Mouse (Mus musculus) forebrain, embryonic 14.5 days (tissue): Measurements from ENCODE around the gene Trpm3. TPM values are rescaled to one million over a fixed set of nuclear protein-coding genes. Genes with fewer than 3 reads are reported as not detected.

Source experiments
- ATAC-seq: fragments of 200-750 bp; cut with Nextera tagmentation; 2 replicates; pipeline ENCODE4 v1.8.0; 2017; ENCODE audit warnings: mild to moderate bottlenecking, moderate library complexity
- DNase-seq: peaks from one replicate; pipeline ENCODE4 v3.0.0-alpha.2; 2015; ENCODE audit warnings: low spot score
- H3K27ac ChIP-seq: fragments of 300-500 bp; sonication (generic); 2 replicates; pipeline ENCODE4 v1.5.1; 2014; ENCODE audit warnings: low read depth, mild to moderate bottlenecking, control low read depth, low read length, moderate library complexity
- H3K27me3 ChIP-seq: fragments of 300-500 bp; sonication (generic); replicated peaks from 2 replicates; pipeline ENCODE4 v1.6.1; 2014; ENCODE audit warnings: low read length, control low read depth, mixed read lengths; ENCODE audit not compliant: control insufficient read depth, insufficient read depth
- H3K36me3 ChIP-seq: fragments of 300-500 bp; sonication (generic); 2 replicates; pipeline ENCODE4 v1.6.1; 2014; ENCODE audit warnings: low read length, control low read depth; ENCODE audit not compliant: control insufficient read depth, insufficient read depth
- H3K4me1 ChIP-seq: fragments of 300-500 bp; sonication (generic); 2 replicates; pipeline ENCODE4 v1.6.1; 2014; ENCODE audit warnings: antibody characterized with exemption, low read length, control low read depth; ENCODE audit not compliant: control insufficient read depth, insufficient read depth
- H3K4me2 ChIP-seq: fragments of 300-500 bp; sonication (generic); 2 replicates; pipeline ENCODE4 v1.6.1; 2014; ENCODE audit warnings: mild to moderate bottlenecking, control low read depth, low read length
- H3K4me3 ChIP-seq: fragments of 300-500 bp; sonication (generic); 2 replicates; pipeline ENCODE4 v1.5.1; 2014; ENCODE audit warnings: low read depth, low read length, control low read depth
- H3K9ac ChIP-seq: fragments of 300-500 bp; sonication (generic); 2 replicates; pipeline ENCODE4 v1.6.1; 2014; ENCODE audit warnings: mild to moderate bottlenecking, low read length, control low read depth, moderate library complexity
- H3K9me3 ChIP-seq: fragments of 300-500 bp; sonication (generic); replicated peaks from 2 replicates; pipeline ENCODE4 v1.6.1; 2016; ENCODE audit warnings: low read length, control low read depth, mixed read lengths; ENCODE audit not compliant: control insufficient read depth
- WGBS: fragments of 180-500 bp; shearing (Covaris S2); extraction: QIAGEN DNeasy Blood & Tissue Kit; methylation state at CpG from one replicate; pipeline ENCODE4 v1.1.7; 2014; 5-methylcytosine and 5-hydroxymethylcytosine counted together
- polyA plus RNA-seq: library from polyadenylated mRNA; unstranded; fragments of >200 nt; fragmentation: Nextera tagmentation; extraction: Ambion mirVana; gene quantifications from 2 replicates; pipeline ENCODE4 v1.2.1, GENCODE M21; 2014

The Trpm3 gene
- polyA plus RNA-seq, 1 experiment from 2014 or later = 10.7 TPM

- WGBS = 82% methylated on average over 4 of the region's 4 CpGs
- Histone ChIP-seq H3K27me3 (no peaks in the 10 kb centered on the region), H3K27ac (no peak overlapping the region), H3K4me3 (no peak overlapping the region), H3K4me1 (no peaks in the 10 kb centered on the region), H3K36me3 (no peaks in the 10 kb centered on the region), H3K9me3 (no peaks in the 10 kb centered on the region), H3K9ac (no peak overlapping the region), H3K4me2 (no peak overlapping the region)
- no peak for ATAC-seq
- no peak for DNase-seq
Observed at GRCm38 (mm10) chr19:23034933-23035332, 896.1 kb downstream of the Trpm3 start.

GRCm38 (mm10) chr19:23035786-23036185 lies 896.9 kb downstream of the Trpm3 start:
- H3K9ac ChIP-seq = no peak overlapping the region
- no peak overlapping the region for H3K4me2 ChIP-seq
- ATAC-seq (no peak), DNase-seq (no peak)
- H3K27ac ChIP-seq = no peak overlapping the region
- H3K9me3 ChIP-seq = no peaks in the 10 kb centered on the region
- no peaks in the 10 kb centered on the region for H3K4me1 ChIP-seq
- H3K36me3 ChIP-seq = no peaks in the 10 kb centered on the region
- WGBS = 82% methylated on average over 3 of the region's 3 CpGs
- no peaks in the 10 kb centered on the region for H3K27me3 ChIP-seq
- H3K4me3 ChIP-seq = no peak overlapping the region

GRCm38 (mm10) chr19:23036782-23037477 lies 898.1 kb downstream of the Trpm3 start:
- Histone ChIP-seq H3K36me3 (no peaks in the 10 kb centered on the region), H3K4me3 (no peak overlapping the region), H3K4me2 (no peak overlapping the region), H3K27ac (no peak overlapping the region), H3K9me3 (no peaks in the 10 kb centered on the region), H3K4me1 (no peaks in the 10 kb centered on the region), H3K27me3 (no peaks in the 10 kb centered on the region), H3K9ac (no peak overlapping the region)
- DNase-seq (no peak), ATAC-seq (no peak)
- 60% methylated on average over 11 of the region's 11 CpGs for WGBS

DNA sequence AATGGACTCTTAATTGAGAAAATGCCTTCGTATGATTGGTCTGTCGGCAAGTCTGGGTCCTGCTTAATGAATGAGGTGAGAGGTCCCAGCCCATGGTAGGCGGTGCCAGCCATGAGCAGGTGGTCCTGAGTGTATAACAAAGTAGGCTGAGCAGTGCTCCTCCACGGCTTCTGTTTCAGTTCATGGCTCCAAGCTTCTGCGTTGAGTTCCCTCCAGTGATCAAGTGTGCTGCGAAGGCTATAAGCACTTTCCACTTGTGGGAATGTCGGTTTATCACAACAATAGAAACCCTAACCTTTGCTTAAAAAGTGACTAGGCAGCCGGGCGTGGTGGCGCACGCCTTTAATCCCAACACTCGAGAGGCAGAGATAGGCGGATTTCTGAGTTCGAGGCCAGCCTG lies 898.7 kb downstream of the Trpm3 start:
- 85% methylated on average over 14 of the region's 14 CpGs for WGBS
- ATAC-seq = no peak
- no peaks in the 10 kb centered on the region for H3K9me3 ChIP-seq

GRCm38 (mm10) chr19:23038321-23038720 lies 899.5 kb downstream of the Trpm3 start:
- Histone ChIP-seq H3K36me3 (no peaks in the 10 kb centered on the region), H3K4me1 (no peaks in the 10 kb centered on the region), H3K9me3 (no peaks in the 10 kb centered on the region), H3K4me2 (no peak overlapping the region), H3K27me3 (no peaks in the 10 kb centered on the region), H3K9ac (no peak overlapping the region), H3K27ac (no peak overlapping the region), H3K4me3 (no peak overlapping the region)
- WGBS = 95% methylated on average over 2 of the region's 2 CpGs
- DNase-seq (no peak), ATAC-seq (no peak)

More for the DNA sequence above, 898.7 kb downstream of the Trpm3 start:
- Histone ChIP-seq H3K27ac (no peak overlapping the region), H3K4me1 (no peaks in the 10 kb centered on the region), H3K27me3 (no peaks in the 10 kb centered on the region), H3K36me3 (no peaks in the 10 kb centered on the region), H3K4me3 (no peak overlapping the region), H3K4me2 (no peak overlapping the region), H3K9ac (no peak overlapping the region)
- no peak for DNase-seq

DNA sequence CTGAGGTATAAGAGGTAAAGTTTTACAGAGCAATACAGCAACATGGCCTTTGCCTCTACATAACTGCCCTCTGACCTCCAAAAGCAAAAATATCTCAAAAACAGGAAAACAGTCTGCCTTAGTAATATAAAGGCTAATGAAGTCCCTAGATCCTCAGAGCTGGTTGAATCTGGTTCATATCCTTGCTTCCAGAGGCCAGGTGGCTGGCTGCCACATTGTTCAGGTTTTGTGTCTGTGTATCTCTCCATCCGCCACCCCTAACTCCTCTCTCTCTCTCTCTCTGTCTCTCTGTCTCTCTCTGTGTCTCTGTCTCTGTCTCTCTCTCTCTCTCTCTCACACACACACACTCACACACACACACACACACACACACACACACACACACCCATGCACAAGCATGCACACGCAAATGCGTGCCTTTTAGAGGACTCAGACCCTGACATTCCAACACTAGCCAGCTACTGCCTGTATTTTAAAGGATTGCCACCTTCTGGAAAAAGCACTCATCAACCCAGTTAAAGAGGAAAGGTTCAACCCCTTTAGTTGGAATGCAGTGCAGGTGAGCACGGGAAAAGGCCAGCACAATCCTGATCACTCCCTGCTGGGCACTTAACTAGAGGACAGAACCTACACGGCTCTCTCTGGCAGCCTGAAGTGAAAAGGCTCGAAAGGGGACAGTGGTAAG lies 902.8 kb downstream of the Trpm3 start:
- ATAC-seq (no peak), DNase-seq (no peak)
- no peaks in the 10 kb centered on the region for H3K36me3 ChIP-seq
- H3K9me3 ChIP-seq = no peaks in the 10 kb centered on the region
- no peak overlapping the region for H3K27ac ChIP-seq
- H3K4me1 ChIP-seq = no peaks in the 10 kb centered on the region
- no peak overlapping the region for H3K9ac ChIP-seq
- no peaks in the 10 kb centered on the region for H3K27me3 ChIP-seq
- H3K4me2 ChIP-seq = no peak overlapping the region
- H3K4me3 ChIP-seq = no peak overlapping the region
- 56% methylated on average over 6 of the region's 6 CpGs for WGBS

GRCm38 (mm10) chr19:23042168-23042733 lies 903.4 kb downstream of the Trpm3 start:
- no peaks in the 10 kb centered on the region for H3K36me3 ChIP-seq
- DNase-seq = no peak
- H3K4me3 ChIP-seq = no peak overlapping the region
- H3K4me1 ChIP-seq = no peaks in the 10 kb centered on the region
- no peaks in the 10 kb centered on the region for H3K9me3 ChIP-seq
- H3K4me2 ChIP-seq = no peak overlapping the region
- H3K9ac ChIP-seq = no peak overlapping the region
- WGBS = 69% methylated on average over 6 of the region's 6 CpGs
- no peak overlapping the region for H3K27ac ChIP-seq
- no peak for ATAC-seq
- H3K27me3 ChIP-seq = no peaks in the 10 kb centered on the region

- Histone ChIP-seq H3K9ac (no peak overlapping the region), H3K4me1 (no peaks in the 10 kb centered on the region), H3K27ac (no peak overlapping the region), H3K4me3 (no peak overlapping the region), H3K27me3 (no peaks in the 10 kb centered on the region), H3K36me3 (no peaks in the 10 kb centered on the region), H3K4me2 (no peak overlapping the region), H3K9me3 (no peaks in the 10 kb centered on the region)
- DNase-seq = no peak
- ATAC-seq = no peak
Observed at GRCm38 (mm10) chr19:23043699-23044098, 904.9 kb downstream of the Trpm3 start.
